Mouse (Mus musculus): ENCODE measurements at regions not wholly inside any gene's neighbourhood (a gene's known extent, or its start where the extent isn't known, plus 50 kb on each side); places are given as distances from the start of the nearest gene placed in this dataset.
A peak's percentile ranks its signal among the peaks of the same experiment; 100 is the strongest.

GRCm38 (mm10) chr6:100096393-100097125 lies 190.7 kb downstream of the Rybp start:
- DNase-seq, result no peak

- DNase-seq, result no peak
Measured at GRCm38 (mm10) chr6:100094653-100095217, 192.6 kb downstream of the Rybp start.

GRCm38 (mm10) chr6:100092870-100093269 lies 194.4 kb downstream of the Rybp start:
- DNase-seq, result no peak

GRCm38 (mm10) chr6:100091815-100092214 lies 195.5 kb downstream of the Rybp start:
- no peak for DNase-seq

- no peak for DNase-seq
Measured at GRCm38 (mm10) chr6:100088576-100088975, 198.7 kb downstream of the Rybp start.

- DNase-seq, result no peak
Measured at GRCm38 (mm10) chr6:100086807-100087206, 200.5 kb downstream of the Rybp start.

- DNase-seq, result no peak
Measured at GRCm38 (mm10) chr6:100085981-100086380, 201.3 kb downstream of the Rybp start.

- DNase-seq, result no peak
Measured at GRCm38 (mm10) chr6:100083868-100084477, 203.3 kb downstream of the Rybp start.

- no peak for DNase-seq
Measured at GRCm38 (mm10) chr6:100083127-100083526, 204.2 kb downstream of the Rybp start.

GRCm38 (mm10) chr6:100074672-100075335 lies 212.5 kb downstream of the Rybp start:
- no peak for DNase-seq

GRCm38 (mm10) chr6:100072261-100072968 lies 214.9 kb downstream of the Rybp start:
- DNase-seq, result no peak

- DNase-seq, result no peak
Measured at GRCm38 (mm10) chr6:100069151-100069550, 218.1 kb downstream of the Rybp start.

- DNase-seq, result no peak
Measured at GRCm38 (mm10) chr6:100067273-100067672, 220.0 kb downstream of the Rybp start.

GRCm38 (mm10) chr6:100065586-100065985 lies 221.7 kb downstream of the Rybp start:
- no peak for DNase-seq

GRCm38 (mm10) chr6:100062961-100063360 lies 224.3 kb downstream of the Rybp start:
- DNase-seq, result no peak

- DNase-seq, result peak in 1 of 2 experiments; percentile 7
Measured at GRCm38 (mm10) chr6:100059803-100060202, 227.5 kb downstream of the Rybp start.

- DNase-seq, result no peak
Measured at GRCm38 (mm10) chr6:100055980-100056379, 231.3 kb downstream of the Rybp start.

- DNase-seq, result no peak
Measured at GRCm38 (mm10) chr6:100052955-100053795, 234.1 kb downstream of the Rybp start.

- DNase-seq, result no peak
Measured at GRCm38 (mm10) chr6:100052406-100052805, 234.9 kb downstream of the Rybp start.

GRCm38 (mm10) chr6:100049036-100049435 lies 238.2 kb downstream of the Rybp start:
- DNase-seq, result no peak

GRCm38 (mm10) chr6:100046186-100046990 lies 240.9 kb downstream of the Rybp start:
- DNase-seq, result no peak

Data from thymus, adult 18-20 months (tissue).